Mouse (Mus musculus): ENCODE data around the gene Pde10a. TPM values are rescaled to one million over a fixed set of nuclear protein-coding genes. Genes with fewer than 3 reads are reported as not detected.

Pde10a gene
- total RNA-seq, 2 experiments from 2014 or later = 55.2 to 64.0 TPM

DNA sequence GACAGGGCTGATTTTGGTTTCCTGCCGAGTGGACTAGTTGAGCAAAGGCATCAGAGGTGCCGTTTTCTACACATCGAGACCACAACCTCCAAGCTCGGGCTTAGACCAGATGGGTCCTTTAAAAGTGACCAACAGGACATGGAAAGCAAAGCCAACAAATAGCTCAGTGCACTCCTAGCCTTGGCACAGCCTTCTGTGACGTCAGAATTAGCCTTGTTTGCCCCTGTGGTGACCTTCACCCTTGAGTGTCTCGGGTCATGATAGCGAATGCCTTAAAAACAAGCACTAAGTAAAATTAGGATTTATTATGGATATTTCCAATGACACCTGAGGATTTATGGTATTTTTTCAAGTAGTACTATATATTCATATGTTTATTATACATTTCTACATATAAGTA, 267.4 kb downstream of the Pde10a start:
- no peak for DNase-seq (ENCODE audit: extremely low spot score in 1 of 2, low spot score in 1 of 2)

DNA sequence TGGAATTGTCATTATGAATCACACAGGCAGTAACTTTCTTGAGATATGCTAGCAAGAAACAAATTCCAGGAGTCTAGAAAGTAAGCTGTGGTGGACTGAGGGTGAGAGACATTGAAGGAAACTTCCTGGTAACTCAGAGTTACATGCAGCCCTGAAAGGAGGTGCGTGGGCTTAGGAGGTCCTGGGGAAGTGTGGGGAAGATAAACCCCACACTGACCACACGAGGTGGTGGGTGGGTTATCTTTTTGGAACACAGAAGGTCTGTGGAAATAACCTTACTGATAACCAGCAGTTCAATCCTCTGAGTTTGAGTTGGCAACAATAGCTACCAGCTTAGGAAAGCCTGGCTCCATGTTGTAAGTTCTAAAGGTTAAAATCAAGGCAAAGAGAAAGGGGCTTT, 272.5 kb downstream of the Pde10a start:
- no peak for DNase-seq (ENCODE audit: extremely low spot score in 1 of 2, low spot score in 1 of 2)

DNA sequence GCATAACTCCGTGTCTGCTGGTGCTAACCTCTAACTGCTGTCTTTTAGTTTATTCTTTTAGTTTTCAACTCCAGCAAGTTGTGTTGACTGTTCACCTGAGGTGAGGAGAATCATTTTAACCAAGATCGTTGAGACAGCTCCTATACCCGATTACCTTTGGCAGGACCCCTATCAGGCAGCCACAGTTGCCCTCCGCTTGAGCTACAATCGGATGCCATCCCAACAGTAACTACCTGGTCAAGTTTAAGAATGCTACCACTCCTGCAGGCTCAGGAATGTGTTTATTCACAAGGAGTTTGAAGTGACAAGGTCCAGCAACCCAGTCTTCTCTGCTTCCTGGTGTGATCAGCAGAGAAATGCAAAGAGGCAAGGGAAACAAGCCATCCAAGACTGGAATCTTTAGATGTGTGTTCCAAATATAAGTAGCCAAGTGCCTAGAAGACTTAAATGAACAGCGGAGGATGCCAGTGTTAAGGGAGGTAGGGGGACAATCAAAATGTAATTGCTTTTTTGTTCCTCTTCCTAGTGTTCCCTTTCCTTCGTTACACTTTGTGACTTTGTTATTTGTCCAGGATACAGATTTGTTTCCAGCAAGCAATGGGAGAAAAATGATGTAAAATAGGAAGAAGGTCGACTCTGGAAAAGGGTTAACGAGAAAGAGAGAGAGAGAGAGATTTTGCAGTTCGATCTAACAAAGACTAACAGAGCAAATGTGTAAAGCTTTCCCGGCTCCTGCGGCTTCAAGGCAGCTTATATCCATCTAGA, 273.5 kb downstream of the Pde10a start:
- no peak for DNase-seq (ENCODE audit: extremely low spot score in 1 of 2, low spot score in 1 of 2)

DNA sequence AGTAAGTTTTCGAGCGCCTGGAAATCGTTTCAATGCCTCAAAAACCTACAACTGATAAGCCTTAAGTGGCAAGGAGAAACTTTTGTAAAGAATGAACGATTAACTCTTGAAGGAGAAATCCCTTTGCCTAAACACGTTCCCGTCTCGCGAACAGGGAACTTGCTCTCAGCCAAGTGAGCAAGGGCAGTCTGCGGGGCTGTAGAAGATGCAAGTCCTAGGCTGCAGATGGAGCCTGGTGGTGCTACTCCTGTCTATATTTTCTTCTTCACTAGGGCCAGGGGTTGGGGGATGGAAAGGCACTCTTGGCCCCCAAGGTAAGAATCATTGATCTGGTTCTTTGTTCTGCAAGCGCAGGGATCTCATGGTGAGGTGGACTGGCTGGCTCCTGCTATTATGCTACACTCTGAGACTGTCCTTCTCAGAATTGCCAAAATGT, 274.1 kb downstream of the Pde10a start:
- no peak for DNase-seq (ENCODE audit: extremely low spot score in 1 of 2, low spot score in 1 of 2)

DNA sequence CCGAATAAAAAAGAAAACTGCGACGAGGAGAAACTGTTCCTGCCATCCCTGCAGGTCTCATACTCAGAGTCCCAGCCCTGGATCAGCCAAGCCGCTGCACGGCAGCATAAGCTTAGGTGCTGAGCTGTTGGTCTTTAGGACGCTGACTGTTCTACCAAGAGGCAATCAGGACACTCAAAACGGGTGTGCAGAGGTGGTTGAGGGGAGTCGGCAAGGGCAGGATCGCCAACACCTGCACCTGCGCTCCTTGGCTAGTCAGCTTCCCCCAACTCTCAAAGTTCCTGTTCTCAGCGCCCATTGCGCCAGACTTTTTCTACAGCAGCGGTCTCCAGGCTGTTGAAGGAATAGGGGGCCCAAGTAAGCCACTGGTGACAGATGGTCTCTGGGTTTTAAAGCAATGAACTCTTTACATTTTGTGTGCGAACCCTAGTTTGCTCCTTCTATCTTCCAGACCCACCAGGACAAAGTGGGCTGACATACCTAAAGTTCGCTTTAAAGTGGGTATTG, 274.8 kb downstream of the Pde10a start:
- DNase-seq (ENCODE audit: extremely low spot score in 1 of 2, low spot score in 1 of 2) = no peak

DNA sequence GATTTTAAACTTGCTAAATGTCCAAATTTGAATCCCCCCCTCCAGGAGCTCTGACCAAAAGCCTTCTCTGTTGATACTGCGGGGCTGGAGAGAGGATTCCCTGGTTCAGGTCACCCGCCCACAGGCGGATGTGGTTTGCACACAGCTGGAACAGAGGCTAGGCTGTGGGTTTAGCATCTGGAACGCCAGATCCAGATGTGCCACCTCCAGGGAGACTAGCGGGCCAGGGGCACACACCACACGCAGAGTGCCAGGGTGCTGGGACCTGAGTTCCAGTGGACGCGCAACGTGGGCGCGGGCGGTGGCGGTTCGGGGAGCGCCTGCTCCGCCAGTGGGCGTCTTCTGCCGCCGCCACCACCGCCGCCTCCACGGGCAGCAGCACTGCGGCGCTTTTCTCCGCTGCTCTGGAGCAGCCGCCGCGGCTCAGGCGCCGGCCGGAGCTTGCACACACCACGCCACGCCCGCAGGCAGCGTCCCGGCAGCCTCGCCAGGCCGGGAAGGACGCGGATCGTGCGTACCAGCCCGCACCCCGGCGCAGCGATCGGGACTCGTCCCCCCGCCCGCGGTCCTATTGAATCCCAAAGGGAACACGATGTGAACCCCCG, 275.4 kb downstream of the Pde10a start:
- peak in 1 of 2 experiments; percentile 37 for DNase-seq (ENCODE audit: extremely low spot score in 1 of 2, low spot score in 1 of 2)

DNA sequence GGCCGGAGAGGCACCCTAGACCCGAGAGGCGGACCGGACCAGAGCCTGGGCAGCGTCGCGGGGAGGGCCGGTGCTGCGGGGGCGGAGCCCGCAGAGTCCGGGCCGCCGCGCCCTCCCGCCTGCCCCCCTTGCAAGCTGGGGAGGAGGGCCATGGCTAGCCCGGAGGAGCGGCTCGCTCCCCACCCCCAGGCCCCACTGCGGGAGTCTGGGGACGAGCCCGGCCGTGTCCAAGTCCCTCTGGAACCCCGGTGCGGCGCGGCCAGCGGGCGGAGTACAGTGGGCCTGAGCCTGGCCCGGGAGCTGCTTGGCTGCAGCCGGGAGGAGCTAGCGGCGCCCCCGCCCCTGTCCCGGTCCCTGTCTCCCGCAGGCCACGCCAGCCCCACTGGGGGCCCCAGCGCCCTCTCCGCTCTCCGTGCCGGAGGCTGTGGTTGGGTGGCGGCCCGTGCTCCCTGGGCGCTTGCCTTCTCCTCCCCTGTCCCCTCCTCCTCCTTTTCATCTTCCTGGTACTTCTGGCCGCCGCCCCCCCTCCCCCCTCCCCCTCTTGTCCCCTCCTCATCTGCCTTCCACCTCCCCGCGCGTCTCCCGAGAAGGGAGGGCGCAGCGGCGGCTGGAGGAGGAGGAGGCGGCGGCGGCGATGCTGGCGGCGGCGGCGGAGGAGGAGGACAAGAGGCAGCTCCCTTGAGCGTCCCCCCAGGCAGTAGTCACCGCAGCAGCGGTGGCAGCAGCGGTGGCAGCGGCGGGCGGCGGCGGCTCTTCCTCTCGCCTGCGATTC, 276.1 kb downstream of the Pde10a start:
- DNase-seq (ENCODE audit: extremely low spot score in 1 of 2, low spot score in 1 of 2) = peak; percentile 50 to 69

DNA sequence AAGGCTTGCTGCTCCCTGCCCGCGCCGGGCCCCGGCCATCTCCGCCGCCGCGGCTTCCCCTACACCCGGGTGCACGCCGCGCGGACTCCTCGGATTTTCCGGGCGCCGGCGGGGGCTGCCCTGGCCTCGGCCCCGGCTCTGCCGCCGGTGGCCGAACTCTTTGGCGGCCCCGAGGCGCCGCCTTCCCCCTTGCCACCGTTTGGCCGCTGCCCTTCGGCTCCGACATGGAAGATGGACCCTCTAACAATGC, 276.6 kb downstream of the Pde10a start:
- DNase-seq (ENCODE audit: extremely low spot score in 1 of 2, low spot score in 1 of 2) = no peak

DNA sequence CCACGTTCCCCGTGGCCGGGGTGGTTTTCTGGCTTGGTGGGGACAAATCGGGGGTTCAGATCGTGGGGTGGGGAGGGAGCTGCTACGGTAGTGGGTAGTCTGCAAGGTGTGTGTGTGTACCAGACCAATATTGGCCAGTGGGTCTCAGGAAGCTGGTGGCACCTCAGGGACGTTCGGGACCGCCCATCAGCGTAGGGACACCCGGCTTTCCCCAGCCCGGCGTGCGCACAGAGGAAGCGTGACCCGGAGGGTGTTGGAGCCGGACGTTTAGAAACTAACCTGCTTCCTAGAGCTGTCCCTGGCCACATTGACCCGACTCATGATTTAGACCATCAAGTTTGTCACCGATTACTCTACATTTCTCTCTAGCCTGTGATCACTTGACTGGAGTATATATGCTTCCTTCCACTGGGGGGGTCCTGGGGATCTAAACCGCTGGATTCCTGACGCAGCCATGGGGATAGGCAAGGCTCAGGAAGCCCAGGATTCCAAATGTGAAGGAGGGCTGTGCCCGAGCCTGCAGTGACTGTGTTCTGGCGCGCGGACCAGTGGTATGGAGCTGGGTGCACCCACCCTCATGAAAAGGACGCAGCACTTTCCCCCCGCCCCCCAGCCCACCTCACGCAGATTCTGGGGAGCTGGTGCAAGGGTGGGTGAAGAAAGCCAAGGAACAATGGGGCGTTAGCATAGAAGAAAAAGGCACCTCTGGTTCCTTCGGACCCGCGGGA, 277.2 kb downstream of the Pde10a start:
- no peak for DNase-seq (ENCODE audit: extremely low spot score in 1 of 2, low spot score in 1 of 2)

DNA sequence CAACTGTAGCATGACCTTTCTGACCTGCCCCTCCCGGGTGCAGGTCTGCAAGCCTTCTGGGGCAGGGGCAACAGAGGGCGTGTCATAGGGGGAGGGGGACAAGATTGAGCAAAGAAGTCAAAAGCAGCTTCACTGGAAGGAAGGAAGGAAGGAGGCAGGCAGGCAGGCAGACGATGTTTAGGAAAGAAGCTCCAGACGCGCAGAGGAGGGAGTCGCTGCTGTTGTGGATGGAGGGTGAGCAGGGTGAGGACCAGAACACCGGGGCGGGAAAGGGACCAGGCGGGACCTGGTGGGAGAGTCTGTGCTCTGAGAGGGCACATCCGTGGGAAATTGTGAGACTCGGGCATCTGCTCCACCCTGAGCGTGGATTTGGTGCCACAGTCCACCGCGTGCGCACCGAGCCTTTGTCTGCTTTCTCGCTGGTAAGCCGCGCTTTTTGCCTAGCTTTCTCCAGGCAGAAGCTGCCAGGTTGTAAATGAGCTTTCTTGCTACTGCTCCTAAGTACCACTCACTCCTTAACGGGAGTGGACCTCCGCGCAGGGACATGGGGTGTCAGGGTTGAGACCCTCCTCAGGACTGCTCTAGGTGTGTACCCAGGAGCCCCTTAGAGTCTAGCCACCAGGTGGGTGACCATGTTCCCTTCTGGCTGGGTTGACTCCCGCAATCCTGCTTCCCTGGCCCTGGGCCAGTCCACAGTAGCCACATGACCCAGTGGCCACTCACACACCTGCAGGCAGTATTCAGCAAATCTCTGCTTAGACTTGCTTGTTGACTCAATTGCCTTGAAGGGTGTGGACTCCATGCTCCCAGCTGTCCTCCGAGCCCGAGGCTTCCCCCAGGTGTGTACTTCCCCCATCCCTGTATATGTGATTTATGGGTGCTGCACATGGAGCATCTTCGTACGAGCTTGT, 278.0 kb downstream of the Pde10a start:
- DNase-seq (ENCODE audit: extremely low spot score in 1 of 2, low spot score in 1 of 2) = no peak

DNA sequence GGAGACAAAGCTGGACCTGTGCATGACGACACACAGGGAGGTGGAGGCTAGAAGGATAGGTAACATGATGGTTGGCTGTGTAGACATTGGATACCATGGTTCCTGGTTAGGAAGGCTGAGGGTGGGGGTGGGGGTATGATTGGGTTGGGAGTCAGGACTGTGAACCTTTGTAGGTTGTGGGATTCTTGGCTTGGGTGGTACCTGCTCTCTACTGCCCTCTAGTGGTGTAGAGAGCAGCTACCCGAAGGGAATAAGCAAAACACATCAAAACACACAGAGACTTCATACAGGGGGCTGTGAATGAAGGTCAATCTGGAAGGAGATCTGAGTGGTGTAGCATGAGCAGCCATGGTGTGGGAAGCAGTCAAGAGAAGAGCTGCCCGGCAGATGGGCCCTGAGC, 282.2 kb downstream of the Pde10a start:
- no peak for DNase-seq (ENCODE audit: extremely low spot score in 1 of 2, low spot score in 1 of 2)

DNA sequence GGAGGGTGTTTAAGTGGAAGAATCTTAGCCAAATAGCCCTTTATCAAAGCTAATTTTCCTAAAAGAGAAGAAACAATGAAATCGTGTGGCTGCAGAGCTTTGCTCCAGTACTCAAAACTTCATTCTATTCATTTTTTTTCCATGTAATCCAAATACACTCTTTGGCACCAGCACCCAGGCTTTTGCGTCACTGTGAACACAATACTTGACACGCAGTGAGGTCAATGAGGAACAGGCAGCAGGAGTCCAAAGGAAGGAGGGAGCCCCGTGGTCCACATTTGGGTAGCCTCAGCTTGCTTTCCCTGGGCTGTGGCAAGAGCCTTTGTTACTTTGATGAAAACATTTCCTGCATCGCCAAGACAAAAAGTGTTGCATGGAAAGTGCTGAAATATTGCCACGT, 284.6 kb downstream of the Pde10a start:
- DNase-seq (ENCODE audit: extremely low spot score in 1 of 2, low spot score in 1 of 2) = no peak

DNA sequence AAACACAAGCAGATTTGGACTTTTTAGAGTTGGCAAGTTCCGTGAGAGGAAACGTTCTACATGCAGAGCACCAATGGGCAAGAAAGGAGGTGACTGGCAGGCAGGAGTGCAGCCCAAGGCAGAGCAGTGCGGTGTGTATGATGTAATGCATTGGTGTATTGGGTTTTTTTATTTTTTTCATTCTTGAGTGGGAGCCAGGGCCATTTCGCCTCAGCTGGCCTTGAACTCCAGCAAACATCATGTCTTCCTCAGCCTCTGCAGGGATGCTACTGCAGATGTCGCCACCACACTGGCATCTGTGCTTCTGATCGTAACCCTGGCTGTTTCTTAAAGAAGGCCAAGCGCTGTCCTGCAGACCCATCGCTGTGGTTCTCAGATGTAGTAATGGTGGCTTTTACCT, 285.0 kb downstream of the Pde10a start:
- DNase-seq (ENCODE audit: extremely low spot score in 1 of 2, low spot score in 1 of 2) = no peak

DNA sequence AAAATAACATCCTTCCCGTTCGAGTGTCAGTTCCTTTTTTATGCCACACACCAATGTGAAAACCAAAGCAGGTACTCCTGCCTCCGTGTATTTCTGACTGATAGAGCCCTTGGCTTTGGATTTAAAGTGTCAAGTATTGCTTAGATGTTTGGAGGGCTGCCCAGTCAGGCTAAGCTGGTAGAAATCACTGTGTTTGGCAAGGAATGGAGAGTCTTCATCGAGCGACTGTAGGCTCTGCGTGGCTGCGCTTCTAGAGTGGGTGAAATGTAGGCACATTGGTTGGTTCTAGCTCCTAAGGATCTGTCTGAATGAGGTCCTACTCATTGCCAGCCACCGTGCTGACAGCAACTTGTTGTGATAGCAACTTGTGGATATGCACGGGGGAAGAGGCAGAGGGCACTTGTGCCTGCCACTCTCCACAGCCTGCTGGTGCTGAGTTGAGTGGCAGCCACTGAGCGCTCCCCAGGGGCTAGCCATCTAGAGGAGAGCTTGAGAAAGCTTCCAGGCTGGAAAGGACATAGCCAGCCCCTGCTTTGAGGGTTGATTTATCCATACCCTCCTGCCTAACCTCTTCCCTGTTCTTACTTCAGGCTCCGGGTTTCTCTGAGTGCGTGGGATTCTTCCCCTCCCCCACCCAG, 287.2 kb downstream of the Pde10a start:
- no peak for DNase-seq (ENCODE audit: extremely low spot score in 1 of 2, low spot score in 1 of 2)

DNA sequence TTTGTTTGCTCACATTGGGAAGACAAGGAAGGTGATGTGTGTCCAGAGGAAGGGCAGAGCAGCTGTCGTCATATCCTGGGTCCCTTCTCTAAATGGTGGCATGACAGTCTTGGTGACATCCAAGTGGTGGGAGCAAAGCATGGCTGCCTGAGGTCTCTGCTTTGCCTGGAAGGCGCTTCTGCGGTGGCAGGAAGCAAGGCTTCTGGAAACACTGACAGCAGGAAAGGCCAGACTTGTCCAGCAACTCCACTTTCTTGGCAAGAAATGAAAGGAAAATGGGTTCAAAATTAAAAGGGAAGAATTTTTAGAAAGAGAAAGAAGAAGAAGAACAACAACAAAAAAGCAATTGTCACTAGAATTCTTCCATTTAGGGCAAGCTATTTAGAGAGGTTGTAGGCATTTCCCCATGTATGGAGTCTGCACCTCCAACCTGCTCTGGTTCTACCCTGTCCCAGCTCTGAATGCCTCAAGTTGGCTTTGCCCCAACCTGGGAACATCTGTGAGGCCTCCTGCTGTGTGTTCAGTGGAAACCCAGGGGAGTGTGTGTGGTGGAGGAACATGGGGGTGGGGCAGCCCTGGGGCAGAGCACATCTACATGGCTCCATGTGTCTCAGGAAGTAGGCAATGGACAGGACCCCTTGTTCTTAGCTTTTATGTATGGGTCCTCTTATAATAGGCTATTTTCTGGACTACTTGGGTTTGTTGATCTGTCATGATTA, 288.8 kb downstream of the Pde10a start:
- no peak for DNase-seq (ENCODE audit: extremely low spot score in 1 of 2, low spot score in 1 of 2)

DNA sequence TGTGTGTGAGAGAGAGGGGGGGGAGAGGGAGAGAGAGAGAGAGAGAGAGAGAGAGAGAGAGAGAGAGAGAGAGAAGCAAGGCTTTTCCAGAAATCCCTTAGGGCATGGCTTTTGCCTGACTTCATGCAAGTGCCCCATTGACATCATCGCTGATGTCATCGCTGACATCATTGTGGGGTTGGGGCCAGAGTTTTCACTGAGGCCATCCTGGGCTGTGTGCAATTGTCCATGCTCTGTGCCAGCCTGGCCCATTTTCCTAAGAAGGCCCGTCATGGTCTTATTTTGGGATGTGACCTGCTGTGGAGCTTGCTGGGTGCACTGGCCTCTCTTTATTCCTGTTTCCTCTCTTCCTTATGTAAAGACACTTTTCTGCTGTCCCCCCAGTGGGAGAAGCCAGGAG, 290.2 kb downstream of the Pde10a start:
- no peak for DNase-seq (ENCODE audit: extremely low spot score in 1 of 2, low spot score in 1 of 2)

DNA sequence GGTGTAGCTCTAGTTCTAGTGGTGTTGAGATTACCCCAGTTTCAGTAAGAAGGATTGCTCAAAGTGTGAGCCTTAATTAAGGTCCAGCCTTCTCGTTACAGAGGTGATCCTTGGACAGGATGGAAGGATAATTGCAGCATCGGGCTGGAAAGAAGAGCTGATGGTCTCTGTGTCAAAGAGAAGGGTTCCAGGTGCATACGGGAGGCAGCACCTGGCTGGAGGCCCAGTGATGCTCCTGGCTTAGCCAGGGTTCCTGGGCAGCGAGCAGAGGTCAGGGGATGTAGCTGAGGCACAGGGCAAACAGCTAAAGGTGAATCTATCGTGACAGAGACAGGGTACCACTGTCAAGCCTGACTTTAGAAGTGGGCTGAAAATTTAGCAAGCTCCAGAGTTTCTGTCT, 290.7 kb downstream of the Pde10a start:
- no peak for DNase-seq (ENCODE audit: extremely low spot score in 1 of 2, low spot score in 1 of 2)

DNA sequence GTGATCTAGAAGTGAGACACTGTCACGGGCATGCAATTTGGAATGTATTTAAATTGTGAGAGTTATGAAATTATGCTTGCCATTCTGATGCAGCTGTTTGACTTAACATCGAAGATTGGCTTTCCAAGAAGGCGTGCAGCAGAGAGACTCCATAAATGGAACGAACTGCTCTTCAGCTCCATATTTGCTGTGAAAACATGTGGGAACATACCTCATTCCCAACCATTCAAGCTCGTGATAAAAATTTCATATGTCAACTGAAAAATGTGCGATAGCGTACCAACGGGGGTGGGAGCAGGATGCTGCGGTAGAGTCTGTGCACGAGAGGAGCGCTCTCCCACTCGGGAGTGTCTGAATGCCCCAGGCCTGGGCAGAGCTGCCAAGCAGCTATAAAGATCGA, 293.5 kb downstream of the Pde10a start:
- no peak for DNase-seq (ENCODE audit: extremely low spot score in 1 of 2, low spot score in 1 of 2)

DNA sequence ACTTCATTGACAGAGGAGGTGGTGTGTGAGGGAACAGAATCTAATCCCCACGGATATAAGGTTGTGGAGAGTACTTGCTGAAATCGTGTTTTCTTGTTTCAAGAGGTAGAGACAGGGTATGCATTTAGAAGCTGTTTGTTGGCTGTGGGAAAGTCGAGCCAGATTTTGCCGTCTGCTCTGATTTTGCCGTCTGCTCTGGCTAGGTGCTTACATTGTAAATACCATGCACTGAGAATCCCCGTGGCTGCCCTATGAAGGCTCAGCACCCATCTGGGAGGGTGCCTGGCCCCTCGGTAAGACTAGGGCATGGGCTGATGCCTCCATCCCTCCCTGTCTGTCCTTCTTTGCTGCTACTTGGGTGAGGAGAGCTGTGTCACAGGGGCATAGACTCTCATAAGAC, 298.4 kb downstream of the Pde10a start:
- no peak for DNase-seq (ENCODE audit: extremely low spot score in 1 of 2, low spot score in 1 of 2)
